Mouse (Mus musculus): Measurements from ENCODE around the gene Gsx2. TPM values are rescaled to one million over a fixed set of nuclear protein-coding genes. Genes with fewer than 3 reads are reported as not detected.

Gsx2 gene
- polyA plus RNA-seq (2017; shearing (Covaris generic)): not detected

GRCm38 (mm10) chr5:75075383-75075941 lies at the start of gene Gsx2:
TSS of gene Gsx2 (plus strand) at chr5:75075601.
- no peak for ATAC-seq

DNA sequence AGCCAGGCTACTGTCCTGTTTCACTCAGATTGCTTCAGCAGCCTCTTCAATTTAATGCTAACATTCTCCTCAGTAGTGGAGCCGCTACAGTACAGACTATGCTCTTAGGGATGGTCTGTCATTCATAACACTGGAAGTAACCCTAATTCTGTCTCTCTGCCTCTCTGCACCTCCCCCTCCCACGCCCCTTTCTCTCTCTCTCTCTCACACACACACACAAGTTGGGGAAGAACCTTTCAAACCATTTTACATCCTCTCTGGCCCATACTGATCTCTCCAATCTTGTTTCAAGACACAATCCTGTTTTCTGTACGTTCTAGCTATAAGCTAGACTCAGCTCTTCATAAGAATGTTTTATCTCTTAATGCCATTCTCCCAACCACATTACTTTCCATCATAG lies 39.9 kb upstream of the Gsx2 start:
- ATAC-seq: peak; percentile 80

DNA sequence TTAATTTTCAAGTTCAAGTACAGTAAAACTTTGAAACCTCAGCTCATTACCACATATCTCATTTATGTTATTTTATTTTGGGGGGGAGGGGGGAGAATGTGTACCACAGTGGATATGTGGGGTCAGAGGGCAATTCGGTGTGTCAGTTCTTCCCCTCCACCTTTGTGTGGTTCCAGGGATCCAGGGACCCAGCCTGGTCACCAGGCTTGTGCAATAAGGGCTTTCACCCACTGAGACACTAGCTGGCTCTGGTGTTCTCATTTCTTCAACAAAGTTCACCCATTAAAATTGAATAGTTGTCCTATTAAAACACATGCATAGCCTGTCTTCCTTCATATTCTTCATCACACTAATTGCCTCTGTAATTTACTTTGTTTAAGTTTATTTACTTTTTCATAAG lies 36.1 kb upstream of the Gsx2 start:
- ATAC-seq: no peak

DNA sequence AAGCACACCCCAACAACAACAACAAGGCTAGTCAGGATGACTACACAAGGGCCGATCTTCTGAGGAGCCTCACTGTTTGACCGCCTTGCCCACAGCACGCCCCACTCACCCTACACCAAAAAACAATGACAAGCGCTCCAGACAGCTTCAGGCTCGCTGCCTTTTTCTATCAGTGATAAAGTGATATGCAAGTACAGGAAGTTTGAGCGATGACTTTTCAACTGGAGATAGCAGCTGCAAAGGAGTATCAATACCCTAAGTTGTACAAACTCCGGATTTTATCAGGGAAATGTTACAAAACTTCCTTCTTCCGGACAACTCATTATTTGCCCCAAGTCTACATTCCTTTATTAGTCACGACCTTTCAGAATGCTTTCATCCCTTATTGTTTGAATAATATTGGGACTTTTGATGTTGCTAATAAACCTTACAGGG lies 32.4 kb upstream of the Gsx2 start:
- peak; percentile 16 for ATAC-seq

- peak; percentile 16 for ATAC-seq
These were observed 31.6 kb upstream of the Gsx2 start for GRCm38 (mm10) chr5:75043621-75044301.

DNA sequence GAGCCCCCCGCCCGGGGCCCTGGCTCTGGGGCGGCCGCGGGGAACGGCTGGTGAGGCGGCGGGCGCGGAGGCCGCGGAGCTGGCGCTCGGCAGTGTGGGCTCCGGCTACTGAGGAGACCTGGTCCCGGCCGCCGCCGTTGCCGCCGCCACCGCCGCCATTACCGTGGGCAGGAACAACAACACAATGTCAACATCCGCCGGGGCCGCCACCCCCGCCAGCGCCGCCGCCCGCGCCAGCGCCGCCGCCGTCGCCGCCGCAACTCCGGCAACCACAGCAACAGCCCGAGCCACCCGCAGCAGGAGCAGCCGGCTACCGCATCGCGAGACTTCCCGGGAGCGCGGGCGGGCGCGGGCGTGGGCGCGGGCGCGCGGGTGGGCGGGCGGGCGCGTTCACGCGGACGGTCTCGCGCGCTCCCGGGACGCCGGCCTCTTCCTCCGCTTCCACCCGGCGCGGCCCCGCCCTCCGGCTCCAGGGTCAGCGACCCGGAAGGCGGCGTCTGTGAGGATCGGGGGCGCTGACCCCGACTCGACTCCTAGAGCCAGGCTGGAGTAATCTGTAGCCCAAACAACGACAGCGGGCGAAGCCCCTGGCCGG lies 31.0 kb upstream of the Gsx2 start, which contains the start of gene Chic2:
Gene Chic2, minus strand, starts transcription at position 465 of the 595 bp plus-strand sequence.
- ATAC-seq: peak; percentile 76

- no peak for ATAC-seq
These were observed 30.0 kb upstream of the Gsx2 start for GRCm38 (mm10) chr5:75045371-75045770.

GRCm38 (mm10) chr5:75046681-75047321 lies 28.6 kb upstream of the Gsx2 start:
- no peak for ATAC-seq

DNA sequence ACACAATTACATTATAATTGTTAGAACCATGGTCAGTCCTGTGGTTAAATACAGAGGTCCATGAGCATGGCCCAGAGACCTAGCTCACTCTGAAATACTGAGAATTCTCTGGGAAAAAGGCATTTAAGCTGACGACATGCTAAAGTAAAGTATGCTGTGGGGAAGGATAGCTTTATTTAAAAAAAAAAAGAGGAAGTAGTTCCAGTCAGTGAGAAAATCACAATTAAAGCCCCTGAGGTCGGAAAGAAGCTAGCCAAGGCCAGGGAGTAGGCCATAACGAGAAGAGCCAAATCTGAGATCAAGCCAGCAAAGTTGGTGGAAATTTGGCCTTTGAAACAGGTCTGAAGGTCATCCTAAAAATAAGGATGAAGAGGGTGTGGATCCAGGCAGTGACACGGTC lies 24.3 kb upstream of the Gsx2 start:
- ATAC-seq: no peak

GRCm38 (mm10) chr5:75063177-75063576 lies 12.2 kb upstream of the Gsx2 start:
- no peak for ATAC-seq

DNA sequence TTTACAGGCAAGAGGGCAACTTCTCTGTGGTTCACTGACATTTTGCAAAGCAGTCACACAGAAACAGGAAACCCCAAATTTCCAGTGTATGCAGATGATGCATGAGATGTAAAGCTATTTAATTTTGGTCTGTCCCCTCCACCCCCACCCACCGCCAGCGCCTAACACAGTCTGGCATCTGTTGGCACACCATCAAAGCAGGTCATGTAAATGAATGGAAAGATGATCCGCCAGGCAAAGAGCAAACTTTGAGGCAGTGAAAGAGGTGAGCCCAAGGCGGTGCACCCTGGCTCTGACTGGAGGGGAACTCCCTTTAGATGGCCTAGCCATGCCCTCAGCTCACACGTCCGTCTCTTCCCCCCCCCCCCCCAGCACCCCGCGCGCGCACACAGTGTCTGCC lies 8.7 kb upstream of the Gsx2 start:
- peak; percentile 80 for ATAC-seq

DNA sequence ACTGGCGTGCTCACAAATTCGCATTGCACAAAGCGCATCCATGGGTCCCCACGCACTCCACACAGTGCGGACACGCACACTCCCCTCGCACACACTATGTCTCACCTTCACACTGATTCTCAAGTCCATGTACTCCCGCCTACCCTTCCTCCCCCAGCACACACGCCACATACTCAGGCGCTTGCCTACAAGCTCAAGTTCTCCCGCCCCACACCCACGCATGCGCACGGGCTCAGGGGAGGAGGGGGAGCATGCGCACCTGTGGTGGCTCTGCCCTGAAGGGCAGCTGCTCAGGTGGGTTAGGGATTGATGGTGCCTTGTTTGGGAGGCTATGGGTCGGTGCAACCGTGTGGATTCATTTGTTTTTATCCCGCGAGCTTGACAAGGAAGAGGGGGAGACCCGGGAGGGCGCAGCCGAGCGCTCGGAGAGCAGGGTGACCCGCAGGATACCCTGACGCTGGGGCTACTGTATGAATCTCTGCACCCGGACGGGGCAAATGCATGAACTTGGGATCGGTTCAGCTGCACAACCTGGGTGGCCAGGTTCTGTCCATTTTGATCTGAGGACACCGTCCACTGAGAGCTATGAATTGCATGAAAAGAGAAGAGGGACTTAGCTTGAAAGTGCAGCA lies 8.2 kb upstream of the Gsx2 start:
- peak; percentile 73 for ATAC-seq

DNA sequence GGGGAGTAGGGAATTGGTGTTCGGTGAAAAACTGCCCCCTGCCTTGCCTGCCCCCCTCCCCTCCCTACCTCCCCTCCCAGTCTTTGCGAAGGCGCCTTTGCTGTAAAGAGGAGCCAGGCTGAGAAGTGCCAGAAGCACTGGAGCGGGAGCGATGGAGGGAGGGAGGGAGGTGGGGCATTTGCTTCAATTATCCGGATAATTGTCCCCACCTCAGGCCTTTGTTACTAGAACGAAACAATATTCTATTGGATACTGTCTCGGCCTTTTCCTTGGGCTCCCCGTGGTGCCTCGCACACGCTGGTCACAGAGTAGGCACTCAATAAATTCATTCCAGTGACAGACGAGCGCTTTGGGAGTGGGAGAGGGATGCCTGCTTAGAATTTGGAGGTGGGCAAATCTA lies 5.3 kb upstream of the Gsx2 start:
- ATAC-seq: no peak

- no peak for ATAC-seq
These were observed 4.6 kb upstream of the Gsx2 start for GRCm38 (mm10) chr5:75070656-75071375.

DNA sequence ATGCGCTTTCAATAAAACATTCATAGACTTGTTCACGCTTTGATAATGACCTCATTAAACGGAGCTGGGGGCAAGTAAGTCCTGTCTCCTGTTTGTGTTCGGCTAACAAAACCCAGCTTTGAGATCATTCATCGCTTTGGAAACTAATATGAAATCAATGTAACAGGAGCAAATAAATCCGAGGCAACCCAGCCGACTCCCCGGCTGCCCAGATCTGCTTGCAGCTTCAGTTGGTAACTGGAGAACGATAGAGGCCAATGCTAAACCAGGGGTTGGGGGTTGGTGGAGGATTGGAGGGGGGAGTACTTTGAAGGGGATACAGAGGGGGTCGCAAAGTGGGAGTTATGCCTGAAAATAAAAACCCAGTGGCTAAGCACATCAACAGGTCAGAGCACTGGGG lies 3.5 kb upstream of the Gsx2 start:
- ATAC-seq: no peak

- ATAC-seq: no peak
These were observed 2.9 kb upstream of the Gsx2 start for GRCm38 (mm10) chr5:75072532-75072931.

DNA sequence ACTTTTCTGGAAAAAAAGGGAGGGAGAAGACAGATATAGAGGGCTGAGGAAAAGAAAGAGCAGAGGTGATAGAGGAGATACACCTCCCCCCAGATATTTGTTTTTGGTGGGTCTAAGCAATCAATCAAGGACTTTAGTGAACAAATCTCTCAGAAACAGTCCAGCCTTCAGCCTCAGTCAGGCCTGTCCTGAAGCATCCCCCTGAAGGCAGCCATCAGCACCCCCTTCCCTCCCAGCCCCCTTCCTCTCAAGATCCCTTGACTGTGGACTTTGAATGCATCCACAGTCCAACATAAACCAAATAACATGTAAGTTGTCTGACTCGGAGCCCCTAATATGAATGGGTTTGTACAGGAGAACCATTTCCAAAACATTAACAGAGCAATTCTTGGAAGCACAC lies 2.2 kb upstream of the Gsx2 start:
- ATAC-seq: no peak

GRCm38 (mm10) chr5:75073684-75074083 lies 1.7 kb upstream of the Gsx2 start:
- ATAC-seq: no peak

DNA sequence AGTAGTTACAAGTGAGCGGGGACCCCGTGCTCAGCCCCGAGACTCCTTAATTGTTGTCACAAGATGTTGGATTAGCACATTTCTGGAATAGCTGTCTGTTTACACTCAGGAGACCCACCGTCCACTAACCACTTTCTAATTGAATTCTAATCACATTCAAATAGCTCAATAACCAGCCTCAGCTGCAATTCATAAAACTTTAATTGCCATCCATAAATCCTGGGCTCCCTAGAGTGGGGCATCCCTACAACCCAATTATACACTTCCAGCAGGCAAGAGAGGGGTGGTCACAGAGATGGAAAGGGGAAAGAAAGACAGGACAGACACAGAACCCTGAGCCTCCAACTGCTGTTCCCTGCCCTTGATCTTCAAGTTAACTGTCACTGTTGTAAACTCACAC lies 1.3 kb upstream of the Gsx2 start:
- no peak for ATAC-seq

- no peak for ATAC-seq
These were observed 641 bp upstream of the Gsx2 start for GRCm38 (mm10) chr5:75074537-75075382.

DNA sequence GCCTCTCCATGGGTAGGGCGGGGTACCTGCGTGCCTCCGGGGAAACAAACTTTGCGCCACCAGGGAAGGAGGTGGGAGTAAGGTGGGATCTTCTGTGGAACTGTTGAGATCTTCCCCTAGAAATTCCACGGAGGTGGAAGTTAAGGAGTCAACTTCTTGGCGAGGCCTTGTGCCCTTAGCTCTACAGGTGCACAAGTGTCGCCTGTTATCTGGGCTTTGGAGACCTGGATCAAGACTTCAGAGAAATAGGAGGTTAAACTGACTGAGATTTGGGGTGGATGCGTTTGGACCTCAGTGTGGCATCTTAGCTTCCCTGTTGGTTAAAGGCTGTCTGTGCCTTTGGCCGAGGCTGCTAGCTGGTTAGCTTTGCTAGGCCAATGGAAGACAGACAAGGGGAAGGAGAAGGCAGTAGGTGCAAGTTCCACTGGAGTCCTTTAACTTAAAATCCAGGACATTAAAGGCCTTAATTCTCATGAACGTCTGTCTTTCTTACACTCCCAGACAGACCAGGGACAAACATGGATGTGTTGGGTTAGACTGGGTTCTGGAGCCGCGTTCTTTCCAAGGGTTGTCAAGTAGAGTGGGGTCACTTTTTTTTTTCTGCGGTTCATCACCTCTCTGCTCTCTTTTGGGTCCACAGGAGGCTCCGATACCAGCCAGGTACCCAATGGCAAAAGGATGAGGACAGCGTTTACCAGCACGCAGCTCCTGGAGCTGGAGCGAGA lies 1.1 kb downstream of the Gsx2 start:
- no peak for ATAC-seq

All from inflammation-experienced regulatory T-cells, adult 6 months (primary cell).